Mouse (Mus musculus): Measurements from ENCODE around the gene Wwc1.
"Not testable (repeated sequence)": the region's sequence is repeated elsewhere in the genome, so short reads cannot be mapped to it uniquely, and the experiment has no call there.

The Wwc1 gene

DNA sequence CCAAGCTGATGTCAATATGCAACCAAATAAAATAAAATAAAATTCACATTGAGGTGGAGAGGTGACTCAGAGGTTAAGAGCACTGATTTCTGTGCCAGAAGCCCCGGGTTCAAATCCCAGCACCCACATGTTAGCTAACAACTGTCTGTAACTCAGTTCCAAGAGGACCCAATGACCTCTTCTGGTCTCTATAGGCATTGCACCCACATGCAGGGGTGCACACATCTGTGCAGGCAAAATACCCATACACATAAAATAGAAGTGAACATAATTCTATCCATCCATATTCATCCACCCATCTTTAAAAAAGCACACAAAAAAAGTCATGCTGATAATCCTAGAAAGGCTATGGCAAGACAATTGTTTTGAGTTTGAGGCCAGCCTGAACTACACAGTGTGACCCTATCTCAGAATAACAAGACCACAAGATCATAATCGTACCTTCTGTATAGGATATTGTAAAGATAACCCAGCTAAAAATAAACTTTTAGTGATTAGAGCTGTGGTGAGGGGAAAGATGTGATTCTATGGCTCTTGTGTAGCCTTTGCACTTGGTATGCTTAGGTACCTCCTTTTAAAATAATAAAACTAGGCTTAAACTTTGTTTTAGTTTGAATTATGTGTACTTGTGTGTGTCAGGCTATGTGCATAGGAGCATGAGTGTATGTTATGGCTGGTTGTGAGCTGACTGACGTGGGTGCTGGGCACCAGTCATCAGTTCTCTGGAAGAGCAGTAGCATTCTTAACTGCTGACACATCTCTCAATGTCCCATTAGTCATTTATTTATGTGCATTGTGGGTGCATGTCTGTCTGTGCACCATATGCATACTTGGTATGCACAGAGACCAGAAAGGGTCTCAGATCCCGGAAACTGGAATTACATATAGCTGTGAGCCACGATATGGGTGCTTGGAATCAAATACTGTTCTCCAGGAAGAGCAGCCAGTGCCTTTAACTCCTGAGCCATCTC, 142.9 kb downstream of the Wwc1 start:
- DNase-seq (ENCODE audit: low read depth, low spot score), result no peak

GRCm38 (mm10) chr11:35834022-35834760, 146.1 kb downstream of the Wwc1 start, which contains the start of gene Rars:
Gene Rars, minus strand, starts transcription at chr11:35834506.
- DNase-seq (ENCODE audit: low read depth, low spot score), result peak; percentile 94

DNA sequence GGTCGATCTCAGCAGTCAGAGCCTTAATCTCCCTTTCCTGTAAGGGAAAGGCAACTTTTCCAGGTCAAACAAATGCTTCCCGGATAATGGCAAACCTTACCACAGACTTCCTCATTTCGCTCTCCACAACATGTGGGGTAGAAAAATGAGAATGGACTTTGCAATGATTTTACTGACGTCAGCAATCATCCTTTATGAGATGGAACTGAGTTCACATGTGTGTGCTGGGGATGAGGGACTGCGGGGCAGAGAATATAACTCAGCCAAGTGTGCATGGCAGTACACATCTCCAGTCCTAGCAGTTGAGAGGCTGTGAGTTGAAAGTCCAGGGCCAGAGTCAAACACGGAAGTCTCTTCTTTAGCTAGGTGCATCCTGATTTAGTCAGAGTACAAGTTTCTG, 147.1 kb downstream of the Wwc1 start:
- no peak for DNase-seq (ENCODE audit: low read depth, low spot score)

GRCm38 (mm10) chr11:35832139-35832538, 148.2 kb downstream of the Wwc1 start:
- DNase-seq (ENCODE audit: low read depth, low spot score), result no peak

- no peak for DNase-seq (ENCODE audit: low read depth, low spot score)
Measured at GRCm38 (mm10) chr11:35827714-35828113, 152.6 kb downstream of the Wwc1 start.

DNA sequence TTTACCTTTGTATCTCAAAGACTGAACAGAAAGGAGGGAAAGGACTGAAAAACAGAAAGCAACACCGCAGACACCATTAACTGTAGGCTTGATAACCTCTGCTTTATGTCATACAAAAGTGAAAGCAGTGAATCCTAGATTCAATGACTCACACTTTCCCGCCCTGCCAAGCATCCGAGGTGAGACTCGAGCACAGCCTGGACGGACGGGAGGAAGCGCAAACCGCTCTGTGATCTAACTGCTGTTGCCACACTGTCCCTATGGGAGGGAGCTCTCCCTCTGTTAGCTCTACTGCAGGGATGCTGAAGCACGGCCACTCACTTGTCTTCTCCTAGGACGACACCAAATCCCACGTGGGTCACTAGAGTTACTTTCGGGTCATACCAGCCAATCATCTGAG, 164.0 kb downstream of the Wwc1 start:
- no peak for DNase-seq (ENCODE audit: low read depth, low spot score)

- no peak for DNase-seq (ENCODE audit: low read depth, low spot score)
Measured at GRCm38 (mm10) chr11:35811458-35811857, 168.9 kb downstream of the Wwc1 start.

GRCm38 (mm10) chr11:35801332-35801731, 179.0 kb downstream of the Wwc1 start:
- no peak for DNase-seq (ENCODE audit: low read depth, low spot score)

DNA sequence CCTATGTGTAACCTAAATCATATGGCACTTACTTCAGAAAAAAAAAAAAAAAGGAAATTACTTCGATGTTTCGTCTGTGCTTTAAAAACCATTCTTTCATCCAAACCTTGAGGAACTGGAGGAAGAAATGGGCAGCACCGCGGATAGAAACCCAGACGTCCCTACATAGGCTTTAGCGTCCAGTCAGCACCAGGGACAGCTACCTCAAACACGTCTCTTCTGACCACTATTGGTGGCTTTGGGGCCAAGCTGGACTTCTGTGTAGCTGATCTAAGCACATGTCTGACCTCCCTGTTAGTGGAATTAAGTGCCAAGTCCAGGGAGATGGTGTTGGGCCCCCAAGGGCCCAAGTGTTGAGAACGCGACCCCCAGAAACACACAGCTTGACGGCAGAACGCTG, 181.5 kb downstream of the Wwc1 start, which contains the start of gene Fbll1:
Gene Fbll1, minus strand, starts transcription at position 11 of the 400 bp plus-strand sequence.
- DNase-seq (ENCODE audit: low read depth, low spot score), result peak; percentile 85

- DNase-seq (ENCODE audit: low read depth, low spot score), result no peak
Measured at GRCm38 (mm10) chr11:35798495-35798820, 181.9 kb downstream of the Wwc1 start.

DNA sequence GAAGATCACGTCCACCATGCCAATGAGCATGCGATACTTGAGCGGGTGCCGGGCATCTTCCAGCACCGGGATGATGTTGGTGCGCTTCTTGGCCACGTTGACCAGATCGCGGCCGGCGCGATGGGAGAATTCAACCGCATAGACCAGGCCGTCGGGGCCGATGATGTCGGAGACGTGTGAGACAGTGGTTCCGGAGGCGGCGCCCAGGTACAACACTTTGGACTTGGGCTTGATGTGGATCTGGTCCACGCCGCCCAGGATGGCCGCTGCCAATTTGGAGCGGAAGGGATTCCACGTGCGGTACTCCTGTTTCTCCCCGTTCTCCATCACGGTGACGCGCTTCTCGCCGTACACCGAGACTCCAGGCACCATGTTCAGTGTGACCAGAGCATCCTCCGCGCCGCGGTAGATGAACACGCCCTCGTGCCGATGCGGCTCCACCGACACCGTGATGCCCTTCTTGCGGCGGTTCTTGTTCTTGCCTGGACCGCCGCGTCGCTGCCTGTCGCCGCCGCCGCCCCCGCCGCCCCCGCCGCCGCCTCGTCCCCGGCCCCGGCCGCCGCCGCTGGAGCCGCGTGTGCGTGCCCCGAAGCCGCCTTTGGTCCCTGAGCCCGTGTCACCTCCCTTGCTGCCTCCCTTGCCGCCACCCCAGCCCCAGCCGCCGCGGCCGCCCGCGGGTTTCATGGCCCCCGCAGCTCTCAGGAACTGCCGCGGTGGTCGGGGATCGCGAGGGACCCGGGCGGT, 182.4 kb downstream of the Wwc1 start:
- no peak for DNase-seq (ENCODE audit: low read depth, low spot score)

- not testable (repeated sequence) for DNase-seq (ENCODE audit: low read depth, low spot score)
Measured at GRCm38 (mm10) chr11:35792800-35793199, 187.5 kb downstream of the Wwc1 start.

GRCm38 (mm10) chr11:35788443-35788842, 191.9 kb downstream of the Wwc1 start:
- DNase-seq (ENCODE audit: low read depth, low spot score), result no peak
